Mouse (Mus musculus) central nervous system, embryonic 11.5 days (tissue): ENCODE data around the gene C030005K15Rik. TPM values are rescaled to one million over a fixed set of nuclear protein-coding genes. Genes with fewer than 3 reads are reported as not detected.

ENCODE experiments used
- polyA plus RNA-seq: library from polyadenylated mRNA; depleted of rRNA; stranded (reverse); fragments of >200 nt; gene quantifications from 2 replicates; pipeline ENCODE4 v1.2.3, GENCODE M21; 2012; rRNA removed

C030005K15Rik gene
- polyA plus RNA-seq: not detected in 2 replicates

GRCm38 (mm10) chr10:97726655-97727054, at the start of gene C030005K15Rik:
C030005K15Rik (minus strand) TSS chr10:97726755.

GRCm38 (mm10) chr10:97692913-97693312, 33.6 kb downstream of the C030005K15Rik start, which contains the start of gene Ccer1:
Ccer1 (plus strand) TSS chr10:97693059.

Other genes starting within 250 kb of the C030005K15Rik start
- gene Dcn, start 247.1 kb downstream of the C030005K15Rik start, polyA plus RNA-seq: 19.9 and 36.8 TPM in 2 replicates
- gene Lum, start 161.6 kb downstream of the C030005K15Rik start, polyA plus RNA-seq: 56.9 and 91.6 TPM in 2 replicates
- gene Kera, start 119.9 kb downstream of the C030005K15Rik start, polyA plus RNA-seq: 0.08 and 1.7 TPM in 2 replicates
- gene Epyc, start 82.7 kb downstream of the C030005K15Rik start, polyA plus RNA-seq: 2.0 and 3.0 TPM in 2 replicates
- not detected in 2 replicates for gene Ccer1, start 33.7 kb downstream of the C030005K15Rik start, polyA plus RNA-seq